Mouse (Mus musculus) embryo, embryonic 10 days (tissue): ENCODE results near the gene Asna1.

Experiments used
- DNase-seq: peaks from one replicate; pipeline ENCODE4 v3.0.0-alpha.2; 2015; ENCODE audit warnings: low spot score

Asna1 gene

GRCm38 (mm10) chr8:85025098-85025932 is at the start of gene Asna1:
Asna1 (minus strand) TSS chr8:85025281.
- peak; percentile 94 for DNase-seq

GRCm38 (mm10) chr8:85074617-85075016 is 49.5 kb upstream of the Asna1 start:
- DNase-seq: no peak

GRCm38 (mm10) chr8:85074167-85074566 is 49.1 kb upstream of the Asna1 start:
- no peak for DNase-seq

DNA sequence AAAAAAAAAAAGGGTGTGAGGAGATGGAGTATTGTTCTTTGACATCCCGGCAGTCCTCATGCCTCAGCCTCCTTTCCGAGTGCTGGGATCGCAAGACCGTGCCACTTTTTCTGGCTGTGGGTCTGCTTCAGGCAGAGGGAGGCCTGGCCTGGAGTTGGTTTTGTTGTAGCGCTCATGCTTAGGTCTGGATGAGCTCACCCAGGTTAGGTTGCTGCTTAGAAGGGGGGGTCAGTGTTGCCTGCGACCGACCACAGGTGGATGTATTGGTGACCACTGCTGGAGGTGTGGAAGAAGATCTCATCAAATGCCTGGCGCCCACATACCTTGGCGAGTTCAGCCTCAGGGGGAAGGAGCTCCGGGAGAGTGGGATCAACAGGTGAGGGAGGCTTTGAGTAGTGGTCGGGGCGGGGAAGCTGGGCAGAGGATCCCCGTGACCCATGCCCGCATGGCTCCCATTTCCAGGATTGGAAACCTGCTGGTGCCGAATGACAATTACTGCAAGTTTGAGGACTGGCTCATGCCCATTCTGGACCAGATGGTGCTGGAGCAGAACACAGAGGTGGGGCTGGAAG is 48.0 kb upstream of the Asna1 start:
- no peak for DNase-seq

DNA sequence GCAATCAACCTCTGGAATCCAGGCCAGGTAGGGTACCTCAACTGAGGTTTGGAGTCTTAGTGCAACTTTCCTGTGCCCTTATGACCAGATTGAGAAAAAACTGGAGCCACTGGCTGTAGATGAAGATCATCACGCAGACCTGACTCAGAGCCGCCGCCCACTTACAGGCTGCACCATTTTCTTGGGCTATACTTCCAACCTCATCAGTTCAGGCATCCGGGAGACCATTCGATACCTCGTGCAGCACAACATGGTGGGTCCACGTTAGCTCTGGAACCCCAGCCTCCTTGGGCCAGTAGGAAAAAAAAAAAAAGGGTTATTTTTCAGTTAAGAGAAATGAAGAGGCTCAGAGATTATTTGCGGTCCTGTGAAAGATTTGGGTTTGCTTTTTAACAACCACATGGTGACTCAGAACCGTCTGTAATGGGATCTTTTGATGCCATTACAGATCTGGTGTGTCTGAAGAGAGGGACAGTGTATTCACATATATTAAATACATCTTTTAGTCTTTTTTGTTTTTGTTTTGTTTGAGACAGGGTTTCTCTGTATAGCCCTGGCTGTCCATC is 47.4 kb upstream of the Asna1 start:
- DNase-seq: no peak

- peak; percentile 98 for DNase-seq
Measured at GRCm38 (mm10) chr8:85071514-85072281, 46.6 kb upstream of the Asna1 start, which contains the start of gene Dhps. Dhps (plus strand) TSS chr8:85071757.

DNA sequence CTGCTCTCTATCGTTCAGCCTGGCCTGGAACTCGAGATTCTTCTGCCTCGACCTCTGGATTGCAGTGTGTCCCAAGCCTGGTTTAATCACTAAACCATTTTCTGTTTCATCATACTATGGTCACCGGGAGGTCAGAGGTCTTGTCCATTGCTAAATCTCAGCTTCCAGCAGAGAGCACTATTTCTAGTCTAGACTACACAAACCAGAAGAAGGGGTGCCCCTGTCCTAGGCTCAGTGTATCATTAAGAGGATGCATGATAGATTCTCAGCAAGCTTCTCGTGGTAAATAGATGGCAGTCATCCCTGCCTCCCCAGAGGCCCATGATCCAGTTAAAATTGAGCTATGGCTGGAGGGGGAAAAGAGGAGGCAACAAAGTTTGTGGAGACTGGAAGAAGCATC is 46.0 kb upstream of the Asna1 start:
- peak; percentile 23 for DNase-seq

GRCm38 (mm10) chr8:85067982-85068381 is 42.9 kb upstream of the Asna1 start, which contains the start of gene Gm5741:
Gm5741 (minus strand) TSS chr8:85067982.
- DNase-seq: no peak

DNA sequence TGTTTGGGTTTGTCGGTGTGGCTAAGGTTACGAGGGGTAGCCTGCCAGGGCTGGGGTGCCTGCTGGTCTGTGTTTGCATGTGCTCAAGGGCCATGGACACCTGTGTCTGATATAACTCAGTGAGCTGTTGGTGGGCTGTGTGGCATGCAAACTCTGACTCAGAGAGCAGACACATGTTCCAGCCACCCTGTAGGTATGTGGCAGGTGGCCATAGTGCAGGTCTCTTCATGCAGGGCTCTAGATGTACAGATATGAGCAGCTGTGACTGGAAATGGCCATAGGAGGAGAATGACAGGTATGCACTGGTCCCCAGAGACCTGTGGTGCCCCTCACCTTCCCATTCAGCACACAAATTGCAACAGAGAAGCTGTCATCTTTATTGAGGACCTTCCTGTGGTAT is 42.1 kb upstream of the Asna1 start:
- no peak for DNase-seq

GRCm38 (mm10) chr8:85065213-85065612 is 40.1 kb upstream of the Asna1 start:
- no peak for DNase-seq

DNA sequence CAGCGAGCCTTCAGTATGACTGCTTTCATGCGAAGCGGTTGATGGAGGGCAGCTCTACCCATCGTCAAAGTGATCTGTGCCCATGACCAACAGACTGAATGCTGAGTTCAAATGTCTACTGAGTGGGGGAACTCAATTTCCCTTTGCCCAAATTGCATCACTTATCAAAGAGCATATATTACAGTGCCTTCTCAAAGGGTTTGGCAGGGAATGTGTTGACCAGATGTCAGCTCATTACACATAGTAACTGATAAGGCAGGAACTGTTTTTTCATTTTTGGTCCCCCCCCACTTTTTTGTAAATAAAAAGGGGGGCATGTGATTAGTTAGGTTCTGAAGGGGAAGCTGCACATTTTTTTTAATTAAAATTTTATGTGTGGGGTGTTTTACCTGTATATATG is 37.5 kb upstream of the Asna1 start:
- DNase-seq: no peak

DNA sequence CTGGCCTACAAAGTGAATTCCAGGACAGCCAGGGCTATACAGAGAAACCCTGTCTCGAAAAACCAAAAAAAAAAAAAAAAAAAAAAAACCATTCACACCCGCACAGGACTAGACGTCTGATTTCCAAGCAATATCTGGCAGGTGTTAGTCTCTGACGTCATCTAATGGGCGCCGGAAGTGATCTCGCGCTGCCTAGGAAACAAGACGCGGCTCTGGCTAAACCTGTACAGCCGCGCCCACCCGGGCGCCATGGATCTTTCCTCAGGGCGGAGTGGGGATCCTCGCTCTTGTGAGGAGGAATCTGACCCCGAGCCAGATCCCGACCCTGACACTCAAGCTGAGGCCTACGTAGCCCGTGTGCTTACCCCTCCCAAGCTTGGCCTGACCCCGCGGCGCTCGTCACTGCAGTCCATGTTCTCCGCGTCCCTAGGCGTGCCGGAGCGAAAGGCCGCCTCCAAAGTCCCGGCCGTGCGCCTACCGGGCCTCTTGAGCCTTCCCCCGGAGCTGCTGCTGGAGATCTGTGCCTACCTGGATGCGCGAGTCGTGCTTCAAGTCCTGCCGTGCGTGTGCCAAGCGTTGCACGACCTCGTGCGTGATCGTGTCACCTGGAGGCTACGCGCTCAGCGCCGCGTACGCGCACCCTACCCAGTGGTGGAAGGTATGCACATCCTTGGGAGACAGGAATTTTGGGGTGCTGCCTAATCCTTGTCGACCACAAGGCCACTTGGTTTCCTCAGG is 35.0 kb upstream of the Asna1 start, which contains the start of gene Fbxw9:
TSS of gene Fbxw9 (plus strand) at position 177 of the 738 bp plus-strand sequence.
- DNase-seq: peak; percentile 95

DNA sequence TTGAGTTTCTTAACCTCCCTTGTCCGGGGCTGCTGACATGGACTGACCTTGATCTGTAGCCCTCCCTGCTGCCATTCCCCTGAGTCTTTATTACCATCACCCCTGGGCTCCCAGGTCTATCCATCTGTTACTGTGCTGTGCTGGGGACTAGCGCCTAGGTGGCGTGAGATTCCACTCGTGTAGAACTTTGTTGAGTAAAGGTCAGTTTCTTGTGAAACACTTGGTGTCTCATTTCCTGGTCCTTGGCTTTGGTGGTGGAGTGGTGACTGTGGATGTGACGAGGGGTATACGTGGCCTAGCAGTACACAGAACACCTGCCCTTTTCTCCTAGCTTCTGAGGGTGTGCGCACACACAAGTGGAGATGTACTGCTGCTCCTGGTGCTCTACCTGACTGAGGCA is 32.3 kb upstream of the Asna1 start:
- no peak for DNase-seq

GRCm38 (mm10) chr8:85043619-85044018 is 18.5 kb upstream of the Asna1 start:
- DNase-seq: no peak

- DNase-seq: peak; percentile 68
Measured at GRCm38 (mm10) chr8:85037681-85038531, 12.8 kb upstream of the Asna1 start.

- DNase-seq: peak; percentile 72
Measured at GRCm38 (mm10) chr8:85037366-85037680, 12.2 kb upstream of the Asna1 start.

DNA sequence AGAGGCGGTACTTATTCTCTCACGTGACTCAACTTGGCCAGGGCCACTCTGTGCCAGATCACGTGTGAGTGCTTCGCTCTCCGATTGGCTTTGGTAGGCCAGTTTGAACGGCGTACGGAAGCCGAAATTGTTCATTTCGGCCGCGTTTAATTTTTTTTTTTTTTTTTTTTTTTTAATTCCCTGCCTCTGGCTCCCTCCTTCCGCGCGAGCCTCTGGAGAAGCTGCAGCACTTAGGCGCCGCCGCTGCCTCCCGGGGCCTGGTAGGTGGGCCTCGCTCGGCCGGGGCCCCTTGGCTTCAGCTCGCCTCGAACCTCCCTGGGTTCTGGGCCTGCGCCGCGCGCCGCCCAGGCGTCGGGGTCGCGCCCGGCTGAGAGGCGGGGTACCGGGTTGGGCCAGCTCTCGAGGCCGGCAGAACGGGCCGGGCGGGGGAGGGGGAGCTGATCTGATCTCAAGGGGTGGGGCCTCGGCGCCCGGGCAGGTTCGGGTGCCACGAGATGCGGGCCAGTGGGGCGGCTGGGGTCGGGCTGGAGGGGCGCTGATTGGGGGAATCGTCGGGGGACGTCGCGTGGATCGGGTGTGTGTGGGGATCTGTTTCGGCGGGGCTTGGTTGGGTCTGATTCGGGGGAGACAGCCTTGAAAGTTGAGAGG is 11.8 kb upstream of the Asna1 start, which contains the start of gene Tnpo2:
TSS of gene Tnpo2 (plus strand) at position 198 of the 648 bp plus-strand sequence.
- DNase-seq: peak; percentile 98

GRCm38 (mm10) chr8:85036381-85036717 is 11.3 kb upstream of the Asna1 start:
- no peak for DNase-seq

GRCm38 (mm10) chr8:85035728-85036310 is 10.7 kb upstream of the Asna1 start:
- DNase-seq: no peak

DNA sequence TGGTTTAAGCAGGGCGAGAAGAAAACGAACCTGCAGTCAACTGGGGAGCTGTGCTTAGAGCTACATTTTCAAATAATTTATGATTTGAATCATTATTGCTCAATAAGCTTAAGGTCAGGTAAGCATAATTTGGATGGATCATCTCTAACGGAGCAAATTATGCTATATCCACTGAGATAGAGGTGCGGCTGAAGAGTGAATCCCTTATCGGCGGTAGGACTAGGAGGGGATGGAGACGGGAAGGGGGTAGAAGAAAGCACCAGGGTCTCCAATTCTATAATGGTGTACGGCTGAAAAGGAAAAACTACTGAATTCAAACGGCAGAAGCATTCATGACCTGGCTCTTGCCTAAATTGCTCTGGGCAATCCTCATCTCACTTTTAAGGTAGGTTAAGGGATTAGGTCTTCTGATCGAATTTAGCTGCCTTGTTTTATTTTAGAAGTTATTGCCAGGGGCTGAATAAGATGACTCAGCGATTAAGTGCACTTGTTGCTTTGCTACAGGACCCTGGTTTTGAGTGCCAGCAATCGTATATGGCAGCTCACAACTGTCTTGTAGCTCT is 10.2 kb upstream of the Asna1 start:
- peak; percentile 49 for DNase-seq
